Mouse (Mus musculus): Measurements from ENCODE around the gene Strc.

Gene Strc

DNA sequence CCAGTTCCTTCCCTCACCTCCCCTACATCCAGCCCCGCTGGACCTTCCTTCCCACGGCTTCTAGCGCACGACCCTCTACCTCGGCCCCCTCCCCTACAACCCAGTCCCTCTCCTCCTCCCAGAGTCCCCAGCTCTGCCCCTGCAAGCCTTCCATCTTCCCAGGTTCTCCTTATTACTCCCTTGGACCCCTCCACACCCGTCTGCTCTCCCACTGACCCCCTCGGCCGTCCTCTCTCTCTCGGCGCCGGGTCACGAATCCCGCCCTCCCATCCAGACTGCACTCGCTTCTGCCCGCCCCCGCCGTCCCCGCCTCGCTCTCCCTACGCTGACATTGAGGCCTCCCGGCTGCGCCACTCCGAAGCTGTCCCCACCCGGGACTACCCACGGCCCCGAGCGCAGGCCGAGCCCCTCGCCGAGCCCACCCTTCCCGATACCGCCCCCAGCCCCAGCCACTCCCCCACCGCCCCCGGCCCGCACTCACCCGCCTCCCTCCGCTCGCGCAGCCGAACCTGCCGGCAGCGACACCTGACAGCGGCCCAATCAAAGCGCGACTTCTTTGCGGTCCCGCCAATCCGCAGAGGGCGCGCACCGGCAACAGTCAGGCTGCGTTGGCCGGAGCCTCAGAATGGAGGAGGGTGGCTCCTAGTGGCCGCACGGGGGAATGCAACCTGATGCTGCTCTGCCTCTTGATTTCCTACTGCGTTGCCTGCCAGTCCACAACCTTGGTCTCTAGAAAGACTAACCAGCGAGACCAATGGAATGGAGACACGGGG lies 32.0 kb downstream of the Strc start, which contains the start of gene Ppip5k1:
Gene Ppip5k1, minus strand, starts transcription at position 577 of the 773 bp plus-strand sequence.
- peak; percentile 91 for DNase-seq (ENCODE audit: low spot score)

DNA sequence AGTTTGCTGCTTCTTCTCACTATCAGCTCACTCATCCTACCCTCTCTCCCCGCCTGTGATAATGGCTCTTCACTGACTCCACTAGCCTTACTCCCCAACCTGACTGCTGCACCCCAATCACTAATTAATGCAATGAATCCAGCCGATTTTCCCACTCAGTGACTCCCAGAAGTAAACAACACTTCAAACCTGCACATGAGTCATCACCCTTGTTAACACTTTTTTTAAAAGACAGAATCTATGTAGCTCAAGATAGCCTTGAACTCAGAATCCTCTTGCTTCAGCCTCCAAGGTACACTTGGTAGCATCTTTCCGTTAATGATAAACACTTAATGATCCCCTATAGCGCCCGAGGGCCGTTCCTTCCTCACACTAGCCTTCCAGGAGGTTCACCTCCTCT lies 32.6 kb downstream of the Strc start:
- peak; percentile 16 for DNase-seq (ENCODE audit: low spot score)

DNA sequence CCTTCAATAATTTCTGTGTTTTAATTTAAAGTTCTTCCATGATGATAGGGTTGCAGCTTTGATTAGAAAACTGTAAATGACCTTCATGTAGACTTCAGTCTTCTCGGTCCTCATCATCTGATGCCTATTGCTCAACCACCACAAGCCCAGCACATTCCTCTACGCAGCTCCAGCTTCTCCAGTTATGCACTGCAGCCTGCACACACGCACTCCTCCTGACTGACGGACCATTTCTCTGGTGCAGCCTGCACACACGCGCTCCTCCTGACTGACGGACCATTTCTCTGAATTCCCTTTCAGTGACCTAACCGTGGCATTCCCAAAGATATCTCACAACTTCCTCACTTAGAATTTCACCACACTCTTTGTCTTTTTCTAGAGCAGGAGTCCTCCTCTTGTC lies 33.8 kb downstream of the Strc start:
- DNase-seq (ENCODE audit: low spot score) = no peak

DNA sequence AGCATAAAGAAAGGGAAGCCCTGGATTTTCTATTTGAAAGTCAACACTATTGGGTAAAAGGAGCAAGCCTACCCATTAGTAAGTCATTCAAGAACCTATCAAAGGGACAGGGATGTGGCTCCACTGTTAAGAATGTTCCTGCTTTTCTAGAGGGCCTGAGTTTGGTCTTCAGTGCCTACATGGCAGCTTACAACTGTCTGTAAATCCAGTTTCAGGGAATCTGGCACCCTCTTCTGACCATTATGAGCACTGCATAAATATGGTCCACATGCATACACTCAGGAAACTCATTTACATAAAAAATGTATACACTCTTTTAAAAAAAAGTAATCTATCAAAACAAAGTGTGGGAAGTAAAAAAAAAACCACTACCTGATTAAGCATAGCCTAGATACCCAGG lies 47.9 kb downstream of the Strc start:
- peak; percentile 29 for DNase-seq (ENCODE audit: low spot score)

DNA sequence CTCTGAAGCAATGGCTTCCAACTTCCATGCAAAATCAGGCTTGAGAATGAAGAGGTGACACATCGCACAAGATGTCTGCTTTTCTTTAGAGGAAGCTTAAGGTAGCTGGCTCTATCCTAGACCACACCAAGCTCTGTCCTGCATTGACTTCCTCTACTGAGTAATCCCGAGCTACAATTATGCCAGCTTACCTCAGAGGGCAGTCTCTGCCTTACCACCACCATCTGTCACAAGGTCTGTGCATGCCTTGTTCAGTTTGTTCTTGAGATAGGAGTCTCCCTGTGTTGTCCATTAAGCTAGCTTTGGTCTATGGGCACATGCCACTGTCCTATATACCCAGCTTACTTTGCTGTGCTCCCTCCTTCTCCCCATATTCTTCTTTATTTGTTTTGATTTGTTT lies 57.5 kb downstream of the Strc start:
- DNase-seq (ENCODE audit: low spot score) = no peak

DNA sequence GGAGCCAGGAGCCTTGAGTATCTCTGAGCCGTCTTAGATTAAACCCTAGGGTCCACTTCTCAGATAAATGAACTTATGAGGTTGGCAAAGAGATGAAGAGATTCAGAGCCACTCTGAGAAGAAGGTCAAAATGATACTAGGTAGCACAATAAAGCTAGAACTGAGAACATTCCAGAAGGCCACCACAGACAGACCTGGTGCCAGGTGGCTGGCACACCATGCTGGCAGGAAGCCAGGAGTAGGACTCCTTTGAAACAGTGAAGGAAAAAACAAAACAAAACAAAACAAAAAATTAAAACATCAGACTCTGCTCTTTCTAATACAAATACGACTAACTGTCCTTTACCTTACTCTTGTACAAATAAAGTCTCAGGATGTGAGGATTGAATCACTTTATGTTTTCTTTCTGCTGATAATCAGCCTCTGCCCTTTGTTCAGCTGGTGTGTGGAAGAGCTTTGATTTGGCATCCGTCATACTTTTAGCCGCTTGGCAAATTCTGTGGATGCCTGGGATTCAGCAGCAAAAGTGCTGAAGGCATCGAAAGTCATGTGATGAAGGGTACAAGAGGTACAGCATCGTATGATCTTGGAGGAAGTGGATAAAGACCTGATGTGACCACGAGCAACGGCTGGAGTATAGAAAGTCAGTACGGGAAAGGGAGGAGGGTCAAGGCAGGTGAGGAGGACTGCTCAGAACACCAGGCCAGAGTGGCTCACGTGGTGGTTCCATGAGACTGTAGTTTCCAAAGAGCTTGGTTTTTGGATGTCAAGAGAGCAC lies 63.1 kb downstream of the Strc start:
- DNase-seq (ENCODE audit: low spot score) = no peak

DNA sequence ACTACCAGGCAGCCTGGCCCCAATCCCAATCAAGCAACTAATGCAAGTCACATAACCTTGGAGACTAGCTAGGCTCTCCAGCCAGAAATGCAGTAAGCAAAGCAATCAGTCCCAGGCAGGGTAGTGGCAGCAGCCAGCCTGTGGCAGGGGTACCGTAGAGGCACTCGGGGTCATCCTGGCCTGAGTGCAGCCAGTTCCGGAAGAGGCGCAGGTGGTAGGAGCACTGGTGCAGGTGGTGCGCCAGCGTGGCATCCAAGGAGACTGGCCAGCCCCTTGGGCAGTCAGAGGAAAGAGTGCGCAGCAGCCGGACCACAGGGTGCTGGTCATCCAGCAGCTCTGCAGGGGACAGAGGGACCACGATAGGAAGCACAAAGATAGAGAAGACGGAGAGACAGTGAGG lies 63.9 kb downstream of the Strc start:
- no peak for DNase-seq (ENCODE audit: low spot score)

DNA sequence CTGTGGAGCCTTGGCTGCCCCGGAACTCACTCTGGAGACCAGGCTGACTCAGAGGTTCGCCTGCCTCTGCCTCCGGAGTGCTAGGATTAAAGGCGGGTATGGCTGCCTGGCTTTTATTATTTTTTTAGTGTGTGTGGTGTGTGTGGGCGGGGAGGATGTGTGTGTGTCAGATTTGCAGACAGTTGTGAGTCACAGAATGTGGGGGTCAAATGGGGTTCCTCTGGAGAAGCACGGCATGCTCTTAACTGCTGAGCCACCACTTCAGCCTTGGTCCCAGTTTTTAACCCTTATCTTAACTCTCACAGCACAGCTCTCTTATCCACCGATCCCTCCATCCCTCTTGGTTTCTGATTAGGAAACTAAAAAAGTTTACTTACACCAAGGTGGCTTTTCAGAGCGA lies 70.7 kb downstream of the Strc start:
- DNase-seq (ENCODE audit: low spot score) = no peak
